Mouse (Mus musculus) liver, adult 2 months (tissue): ENCODE results near the gene Gm10577.

Source experiments
- CTCF ChIP-seq: fragments of 200-500 bp; IDR thresholded peaks from 2 replicates; pipeline ENCODE4 v1.5.1; 2011; ENCODE audit warnings: low read depth, low read length, control low read depth
- POLR2A ChIP-seq: fragments of 200-500 bp; IDR thresholded peaks from 2 replicates; pipeline ENCODE4 v1.6.1; 2011; ENCODE audit warnings: low read length, control low read depth; ENCODE audit not compliant: insufficient read depth; ENCODE audit errors: extremely low read depth

GRCm38 (mm10) chr4:101020596-101020995, at the start of gene Gm10577:
- TF ChIP-seq CTCF (no peak), POLR2A (no peak)
